Comparison of ENCODE assay signal across 9 mouse cellular contexts in genomic region chr11:107447349-107447748, GRCm38 (mm10). TPM values are rescaled to one million over a fixed set of nuclear protein-coding genes. Genes with fewer than 3 reads are reported as not detected.
DNase-seq lines count a peak whose midpoint lies in the region; ATAC-seq lines count a peak whose summit lies in the region.
"Had no signal": no experiment of that assay in that cellular context is flagged by ENCODE, and none has a peak within 500 bp of the region (broad histone marks: within the 10 kb centered on the region; RNA-seq: fewer than 3 reads in every experiment).

No protein-coding gene starts in this region.

- 59% methylated on average over 5 of the region's 5 CpGs for WGBS in heart, embryonic 12.5 days
- 29% methylated on average over 5 of the region's 5 CpGs for WGBS in liver, embryonic 12.5 days (ENCODE audit: insufficient replicate concordance)
- WGBS in stomach, embryonic 15.5 days: 41% methylated on average over 5 of the region's 5 CpGs
- 81% methylated on average over 5 of the region's 5 CpGs for WGBS in forebrain, embryonic 15.5 days

- H3K4me2 ChIP-seq in heart, embryonic 12.5 days: no peak overlapping the region
- peak overlapping the region; percentile 67 for H3K4me2 ChIP-seq in liver, embryonic 12.5 days
- no peak overlapping the region for H3K4me2 ChIP-seq in stomach, embryonic 15.5 days
- H3K4me2 ChIP-seq in forebrain, embryonic 15.5 days (replicated peaks): no peak overlapping the region

- H3K27me3 ChIP-seq in heart, embryonic 12.5 days (replicated peaks): no peaks in the 10 kb centered on the region
- no peaks in the 10 kb centered on the region for H3K27me3 ChIP-seq in liver, embryonic 12.5 days (replicated peaks)
- no peaks in the 10 kb centered on the region for H3K27me3 ChIP-seq in stomach, embryonic 15.5 days (replicated peaks)
- no peaks in the 10 kb centered on the region for H3K27me3 ChIP-seq in forebrain, embryonic 15.5 days

- peak; percentile 97 for DNase-seq in heart, adult 11 months
- peak; percentile 72 for DNase-seq in T-cell, adult 2 months (ENCODE audit: low spot score)
- no peak for DNase-seq in urinary bladder, adult 18-20 months (ENCODE audit: low spot score in 2 of 2)
- no peak for DNase-seq in cerebellum, postnatal 25 days

- no peaks in the 10 kb centered on the region for H3K36me3 ChIP-seq in heart, embryonic 12.5 days
- H3K36me3 ChIP-seq in liver, embryonic 12.5 days: no peaks in the 10 kb centered on the region
- no peaks in the 10 kb centered on the region for H3K36me3 ChIP-seq in stomach, embryonic 15.5 days
- no peaks in the 10 kb centered on the region for H3K36me3 ChIP-seq in forebrain, embryonic 15.5 days

- no peak overlapping the region for H3K9ac ChIP-seq in heart, embryonic 12.5 days
- H3K9ac ChIP-seq in liver, embryonic 12.5 days: peak overlapping the region; percentile 58
- no peak overlapping the region for H3K9ac ChIP-seq in stomach, embryonic 15.5 days
- no peak overlapping the region for H3K9ac ChIP-seq in forebrain, embryonic 15.5 days (replicated peaks)

- H3K4me3 ChIP-seq in heart, embryonic 12.5 days: no peak overlapping the region
- H3K4me3 ChIP-seq in liver, embryonic 12.5 days: peak overlapping the region; percentile 25; the same call in 1 of the 2 replicates
- no peak overlapping the region for H3K4me3 ChIP-seq in stomach, embryonic 15.5 days (replicated peaks)
- H3K4me3 ChIP-seq in forebrain, embryonic 15.5 days: no peak overlapping the region

- H3K4me1 ChIP-seq in heart, embryonic 12.5 days (replicated peaks): peaks cover 51% of the 10 kb centered on the region
- peaks cover 84% of the 10 kb centered on the region for H3K4me1 ChIP-seq in liver, embryonic 12.5 days
- H3K4me1 ChIP-seq in stomach, embryonic 15.5 days: 0 out of 2 replicates have a peak, but pooled peaks cover 9% of the 10 kb centered on the region
- peaks cover 7% of the 10 kb centered on the region; the same call in 1 of the 2 replicates for H3K4me1 ChIP-seq in forebrain, embryonic 15.5 days

- no peak for ATAC-seq in heart, embryonic 12.5 days (ENCODE audit: insufficient number of reproducible peaks, low FRiP score)
- peak; percentile 84 for ATAC-seq in liver, embryonic 12.5 days
- ATAC-seq in stomach, embryonic 15.5 days (ENCODE audit: insufficient read depth, low FRiP score, low read depth): 0 out of 2 replicates have a peak, but pooled peaks have one; percentile 74
- ATAC-seq in forebrain, embryonic 15.5 days (replicated peaks): no peak
- ATAC-seq: hindbrain, embryonic 16.5 days had no signal

- no peak overlapping the region for H3K27ac ChIP-seq in heart, embryonic 12.5 days (ENCODE audit: poor library complexity, severe bottlenecking)
- H3K27ac ChIP-seq in liver, embryonic 12.5 days: peak overlapping the region; percentile 85
- no peak overlapping the region; the same call in 1 of the 2 replicates for H3K27ac ChIP-seq in stomach, embryonic 15.5 days
- no peak overlapping the region for H3K27ac ChIP-seq in forebrain, embryonic 15.5 days (replicated peaks)

- H3K9me3 ChIP-seq in heart, embryonic 12.5 days (replicated peaks): no peaks in the 10 kb centered on the region
- no peaks in the 10 kb centered on the region for H3K9me3 ChIP-seq in liver, embryonic 12.5 days (replicated peaks)
- H3K9me3 ChIP-seq in stomach, embryonic 15.5 days: no peaks in the 10 kb centered on the region
- no peaks in the 10 kb centered on the region for H3K9me3 ChIP-seq in forebrain, embryonic 15.5 days

RNA-seq across cellular contexts. Expression of gene Pitpnc1, which starts 23.1 kb away (rescaled TPM):
- polyA plus RNA-seq in heart, embryonic 12.5 days (2016; fragmentation: Nextera tagmentation; extraction: Ambion mirVana): 7.9 and 8.2 TPM in 2 replicates
- 9.7 and 9.9 TPM in 2 replicates for polyA plus RNA-seq in liver, embryonic 12.5 days (2016; fragmentation: Nextera tagmentation; extraction: Ambion mirVana)
- 14.0 and 15.2 TPM in 2 replicates for polyA plus RNA-seq in stomach, embryonic 15.5 days (2015; fragmentation: Nextera tagmentation; extraction: Ambion mirVana)
- 43.4 and 46.7 TPM in 2 replicates for polyA plus RNA-seq in forebrain, embryonic 15.5 days (2015; fragmentation: Nextera tagmentation; extraction: Ambion mirVana)

RNA-seq across cellular contexts. Expression of gene Psmd12, which starts 31.9 kb away (rescaled TPM):
- 156 and 160 TPM in 2 replicates for polyA plus RNA-seq in heart, embryonic 12.5 days (2016; fragmentation: Nextera tagmentation; extraction: Ambion mirVana)
- polyA plus RNA-seq in liver, embryonic 12.5 days (2016; fragmentation: Nextera tagmentation; extraction: Ambion mirVana): 159 and 164 TPM in 2 replicates
- polyA plus RNA-seq in stomach, embryonic 15.5 days (2015; fragmentation: Nextera tagmentation; extraction: Ambion mirVana): 160 and 174 TPM in 2 replicates
- 149 TPM in 2 replicates for polyA plus RNA-seq in forebrain, embryonic 15.5 days (2015; fragmentation: Nextera tagmentation; extraction: Ambion mirVana)

Comparison
In these comparisons a context has a peak if more than half of its experiments do, and no peak if none do; other contexts are left out.
1. DNase-seq: peak in heart, adult 11 months (single experiment) and T-cell, adult 2 months (single experiment); none in urinary bladder, adult 18-20 months (0 of 2) and cerebellum, postnatal 25 days (0 of 2).
2. ATAC-seq: peak in liver, embryonic 12.5 days (single experiment) and stomach, embryonic 15.5 days (single experiment); none in heart, embryonic 12.5 days (single experiment) and forebrain, embryonic 15.5 days (single experiment).